Mouse (Mus musculus) gastrocnemius, postnatal 36 days (tissue): Measurements from ENCODE around the gene Garnl3. TPM values are rescaled to one million over a fixed set of nuclear protein-coding genes. Genes with fewer than 3 reads are reported as not detected.

Source experiments
- DNase-seq, 2 experiments: peaks; one replicate each; pipeline ENCODE4 v3.0.0; 2022
- intact Hi-C: fragments of 180-260 bp; cut with DNase I; formaldehyde crosslinking; loops from one replicate; pipeline ENCODE4 v1.15.1; 2025
- total RNA-seq, 2 experiments: library from RNA; stranded (reverse); gene quantifications; 2 replicates each; pipeline ENCODE4 v1.2.3; 2021

The Garnl3 gene
- total RNA-seq, 2 experiments from 2014 or later: 0.64 to 0.69 TPM

- DNase-seq: no peak
- intact Hi-C loops: no loop called here
Observed at GRCm38 (mm10) chr2:32960273-32960672, 171.2 kb downstream of the Garnl3 start.

GRCm38 (mm10) chr2:32957344-32957743 is 174.1 kb downstream of the Garnl3 start:
- intact Hi-C loops: no loop called here

GRCm38 (mm10) chr2:32954581-32954980 is 176.9 kb downstream of the Garnl3 start:
- DNase-seq: no peak
- intact Hi-C loops: no loop called here

More at GRCm38 (mm10) chr2:32957344-32957743, 174.1 kb downstream of the Garnl3 start:
- no peak for DNase-seq

- intact Hi-C loops: no loop called here
- no peak for DNase-seq
Observed at GRCm38 (mm10) chr2:32947454-32947853, 184.0 kb downstream of the Garnl3 start.

- intact Hi-C loops: no loop called here
- no peak for DNase-seq
Observed at GRCm38 (mm10) chr2:32940483-32940882, 191.0 kb downstream of the Garnl3 start.

GRCm38 (mm10) chr2:32939418-32939817 is 192.0 kb downstream of the Garnl3 start:
- no peak for DNase-seq
- intact Hi-C loops: no loop called here

GRCm38 (mm10) chr2:32938741-32939140 is 192.7 kb downstream of the Garnl3 start:
- intact Hi-C loops: no loop called here
- DNase-seq: no peak

Other genes with a start within 250 kb of the Garnl3 start
- 10 to 100 TPM; 45.3 to 75.3 TPM for gene Rpl12, start 170.1 kb downstream of the Garnl3 start, total RNA-seq
- 1 to 10 TPM; 9.1 to 9.4 TPM for gene Lrsam1, start 170.0 kb downstream of the Garnl3 start, total RNA-seq
- gene Slc2a8, start 149.6 kb downstream of the Garnl3 start, total RNA-seq: 1 to 10 TPM; 9.1 to 10.0 TPM
- gene Angptl2, start 84.4 kb upstream of the Garnl3 start, total RNA-seq: 10 to 100 TPM; 44.0 to 49.7 TPM
- 1 to 10 TPM; 2.3 TPM for gene Ralgps1, start 239.8 kb upstream of the Garnl3 start, total RNA-seq